Mouse (Mus musculus) lung, postnatal 0 days (tissue): ENCODE results near the gene Lipc. TPM values are rescaled to one million over a fixed set of nuclear protein-coding genes. Genes with fewer than 3 reads are reported as not detected.

Source experiments
- ATAC-seq: fragments of 200-750 bp; cut with Nextera tagmentation; 2 replicates; pipeline ENCODE4 v1.8.0; 2017; ENCODE audit warnings: moderate library complexity
- DNase-seq: peaks from one replicate; pipeline ENCODE4 v3.0.0-alpha.2; 2016; ENCODE audit warnings: low spot score
- H3K27ac ChIP-seq: fragments of 300-500 bp; sonication (generic); 2 replicates; pipeline ENCODE4 v1.5.1; 2014; ENCODE audit warnings: antibody characterized with exemption, mild to moderate bottlenecking, low read length, mixed read lengths
- H3K27me3 ChIP-seq: fragments of 300-500 bp; sonication (generic); replicated peaks from 2 replicates; pipeline ENCODE4 v1.6.1; 2014; ENCODE audit warnings: low read length, mixed read lengths; ENCODE audit not compliant: insufficient read depth
- H3K36me3 ChIP-seq: fragments of 300-500 bp; sonication (generic); 2 replicates; pipeline ENCODE4 v1.6.1; 2014; ENCODE audit warnings: low read length, mixed read lengths; ENCODE audit not compliant: insufficient read depth
- H3K4me1 ChIP-seq: fragments of 300-500 bp; sonication (generic); 2 replicates; pipeline ENCODE4 v1.6.1; 2014; ENCODE audit warnings: antibody characterized with exemption, low read depth, low read length, mixed read lengths; ENCODE audit not compliant: insufficient read depth
- H3K4me2 ChIP-seq: fragments of 300-500 bp; sonication (generic); replicated peaks from 2 replicates; pipeline ENCODE4 v1.6.1; 2014; ENCODE audit warnings: low read depth, mild to moderate bottlenecking, low read length, moderate library complexity, mixed read lengths
- H3K4me3 ChIP-seq: fragments of 300-500 bp; sonication (generic); 2 replicates; pipeline ENCODE4 v1.5.1; 2014; ENCODE audit warnings: low read depth, low read length
- H3K9ac ChIP-seq: fragments of 300-500 bp; sonication (generic); replicated peaks from 2 replicates; pipeline ENCODE4 v1.6.1; 2014; ENCODE audit warnings: low read depth, mild to moderate bottlenecking
- H3K9me3 ChIP-seq: fragments of 300-500 bp; sonication (generic); 2 replicates; pipeline ENCODE4 v1.6.1; 2016; ENCODE audit warnings: low read length, mixed read lengths
- CTCF ChIP-seq: IDR thresholded peaks from 2 replicates; pipeline ENCODE4 v1.5.1; 2016; ENCODE audit warnings: antibody characterized with exemption, mild to moderate bottlenecking
- EP300 ChIP-seq: IDR thresholded peaks from 2 replicates; pipeline ENCODE4 v1.6.1; 2016; ENCODE audit warnings: antibody characterized with exemption, mild to moderate bottlenecking, control low read depth
- WGBS: fragments of 180-500 bp; shearing (Covaris S2); extraction: QIAGEN DNeasy Blood & Tissue Kit; methylation state at CpG from one replicate; pipeline ENCODE4 v1.1.7; 2014; 5-methylcytosine and 5-hydroxymethylcytosine counted together
- polyA plus RNA-seq: library from polyadenylated mRNA; unstranded; fragments of >200 nt; fragmentation: Nextera tagmentation; extraction: Ambion mirVana; gene quantifications from 2 replicates; pipeline ENCODE4 v1.2.1, GENCODE M21; 2015

Gene Lipc
- polyA plus RNA-seq, 1 experiment from 2014 or later, result 0.21 TPM

DNA sequence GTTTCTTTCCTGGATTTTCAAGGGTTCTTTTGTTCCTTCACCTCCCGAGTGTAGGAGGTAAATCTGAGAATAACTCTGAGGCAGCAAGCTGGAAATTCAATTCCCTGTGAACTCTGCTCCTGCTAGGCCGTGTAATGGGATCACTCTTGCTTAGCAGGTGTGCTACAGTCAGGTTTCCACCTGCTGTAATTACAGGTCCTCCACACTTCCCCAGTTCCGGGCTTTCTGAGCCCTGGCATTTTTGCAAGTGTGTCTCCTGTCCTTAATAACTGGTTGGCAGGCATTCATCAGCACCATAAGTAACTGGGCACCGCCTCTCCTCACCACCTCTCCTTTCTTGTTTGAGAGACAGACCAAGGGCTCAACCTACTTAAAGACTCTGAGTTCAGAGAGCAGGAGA is 76.5 kb downstream of the Lipc start:
- WGBS, result 49% methylated on average over 4 of the region's 4 CpGs
- Histone ChIP-seq H3K9ac (no peak overlapping the region), H3K27me3 (no peaks in the 10 kb centered on the region), H3K4me1 (no peaks in the 10 kb centered on the region), H3K4me2 (no peak overlapping the region), H3K9me3 (no peaks in the 10 kb centered on the region), H3K4me3 (no peak overlapping the region), H3K36me3 (no peaks in the 10 kb centered on the region), H3K27ac (no peak overlapping the region)
- no peak for ATAC-seq
- TF ChIP-seq CTCF (no peak), EP300 (no peak)
- peak; percentile 31 for DNase-seq

DNA sequence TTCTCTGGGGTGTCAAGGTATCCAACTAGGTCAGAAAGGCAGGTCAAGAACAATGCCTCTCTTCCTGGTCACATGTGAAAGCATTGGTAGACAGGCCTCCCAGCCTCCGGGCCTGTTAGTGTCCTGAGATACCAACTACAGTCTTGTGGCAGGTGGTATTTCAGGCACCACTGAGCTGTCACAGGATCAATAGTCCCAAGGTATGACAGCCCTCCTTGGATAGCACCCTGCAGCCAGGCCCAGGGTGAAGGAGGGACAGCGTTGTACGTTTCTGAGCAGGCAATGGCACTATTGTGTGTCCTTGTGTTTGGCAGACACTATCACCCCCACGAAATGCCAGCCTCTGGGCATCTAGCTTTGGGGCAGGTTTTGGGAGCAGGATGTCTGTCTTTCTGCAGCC is 77.0 kb downstream of the Lipc start:
- no peak overlapping the region for H3K4me2 ChIP-seq
- no peak overlapping the region for H3K4me3 ChIP-seq
- H3K36me3 ChIP-seq, result no peaks in the 10 kb centered on the region
- DNase-seq (no peak), ATAC-seq (no peak)
- no peaks in the 10 kb centered on the region for H3K4me1 ChIP-seq
- H3K9ac ChIP-seq, result no peak overlapping the region
- no peak overlapping the region for H3K27ac ChIP-seq
- no peaks in the 10 kb centered on the region for H3K9me3 ChIP-seq
- H3K27me3 ChIP-seq, result no peaks in the 10 kb centered on the region
- WGBS, result 71% methylated on average over 4 of the region's 4 CpGs
- TF ChIP-seq EP300, result no peak
- no peak for TF ChIP-seq CTCF

DNA sequence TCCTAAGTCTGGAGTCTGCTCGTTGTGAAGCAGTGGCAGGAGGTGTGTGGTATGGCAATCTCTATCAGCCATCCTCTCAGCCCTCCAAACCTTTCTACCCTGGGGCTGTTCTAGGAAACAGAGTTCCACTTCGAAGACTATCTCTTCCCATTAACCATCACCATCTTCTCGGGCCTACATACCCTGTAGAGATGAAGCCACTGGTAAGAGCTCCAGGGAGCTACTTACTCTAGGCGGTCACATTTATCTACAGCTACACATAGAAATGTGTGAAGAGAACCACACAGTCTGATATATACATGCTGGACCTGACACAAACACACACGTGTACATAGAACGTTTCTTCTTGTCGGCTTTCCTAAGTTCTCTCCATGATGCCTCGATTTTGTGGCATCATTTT is 79.4 kb downstream of the Lipc start:
- no peak overlapping the region for H3K4me2 ChIP-seq
- H3K27me3 ChIP-seq, result no peaks in the 10 kb centered on the region
- H3K4me3 ChIP-seq, result no peak overlapping the region
- no peaks in the 10 kb centered on the region for H3K36me3 ChIP-seq
- H3K9me3 ChIP-seq, result no peaks in the 10 kb centered on the region
- ATAC-seq (no peak), DNase-seq (no peak)
- no peak overlapping the region for H3K9ac ChIP-seq
- no peak overlapping the region for H3K27ac ChIP-seq
- no peak for TF ChIP-seq EP300
- TF ChIP-seq CTCF, result no peak
- WGBS, result 79% methylated on average over 8 of the region's 8 CpGs
- no peaks in the 10 kb centered on the region for H3K4me1 ChIP-seq

DNA sequence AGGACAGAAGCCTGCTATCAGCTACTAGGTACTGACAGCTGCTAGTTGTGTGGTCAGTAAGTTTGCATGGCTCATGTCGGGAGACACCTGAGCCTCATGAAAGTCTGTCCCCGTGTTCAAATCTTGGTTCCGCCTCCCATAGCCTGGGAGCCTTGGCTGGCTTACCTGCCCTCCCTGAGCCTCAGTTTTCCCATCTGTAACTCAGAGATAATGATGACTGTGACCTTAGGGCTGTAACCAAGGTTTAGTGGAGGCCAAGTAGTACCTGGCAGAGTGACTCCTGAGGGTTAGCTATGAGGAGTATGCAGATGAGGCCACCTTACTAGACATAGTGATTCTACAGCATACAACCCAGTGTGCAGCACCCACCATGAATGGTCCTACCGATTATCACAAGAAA is 81.7 kb downstream of the Lipc start:
- no peaks in the 10 kb centered on the region for H3K9me3 ChIP-seq
- H3K27me3 ChIP-seq, result no peaks in the 10 kb centered on the region
- TF ChIP-seq EP300 (no peak), CTCF (no peak)
- H3K9ac ChIP-seq, result no peak overlapping the region
- ATAC-seq (no peak), DNase-seq (no peak)
- H3K4me1 ChIP-seq, result no peaks in the 10 kb centered on the region
- no peaks in the 10 kb centered on the region for H3K36me3 ChIP-seq
- H3K4me3 ChIP-seq, result no peak overlapping the region
- no peak overlapping the region for H3K4me2 ChIP-seq
- WGBS, result 89% methylated on average over 4 of the region's 4 CpGs
- H3K27ac ChIP-seq, result no peak overlapping the region

DNA sequence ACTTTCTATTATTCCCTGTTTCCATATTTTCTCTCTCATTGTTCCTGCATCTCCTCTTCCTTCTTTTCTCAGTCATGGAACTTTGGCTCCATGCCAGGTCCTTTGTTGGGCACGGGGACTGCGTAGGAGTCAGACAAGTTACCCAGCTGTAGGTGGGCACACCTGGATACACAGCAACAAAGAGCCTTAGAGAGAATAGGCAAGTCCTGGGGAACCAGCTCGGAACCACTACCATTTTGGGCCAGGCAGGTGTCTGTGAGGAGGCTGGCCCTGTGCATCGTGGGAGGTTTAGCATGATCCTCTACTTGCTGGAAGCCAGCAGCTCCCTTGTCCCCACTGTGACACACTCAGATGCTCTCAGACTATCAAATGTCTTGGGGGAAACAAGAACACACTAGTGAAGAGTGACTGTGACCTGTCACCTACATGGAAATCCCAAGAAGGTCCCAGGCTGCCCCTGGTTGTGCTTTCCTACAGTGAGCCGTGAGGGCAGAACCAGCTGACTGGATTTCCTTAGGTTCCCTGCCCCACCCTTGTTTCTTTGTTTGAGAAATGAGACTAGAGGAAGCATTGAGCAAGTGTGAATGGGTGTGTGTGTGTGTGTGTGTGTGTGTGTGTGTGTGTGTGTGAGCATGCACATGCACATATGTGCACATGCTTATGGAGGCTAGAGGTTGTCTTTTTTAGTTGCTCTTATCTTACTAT is 82.7 kb downstream of the Lipc start:
- H3K4me1 ChIP-seq, result no peaks in the 10 kb centered on the region
- H3K4me3 ChIP-seq, result no peak overlapping the region
- TF ChIP-seq EP300 (peak; percentile 45; the same call in 1 of the 2 replicates), CTCF (no peak)
- no peak overlapping the region for H3K9ac ChIP-seq
- DNase-seq (peak; percentile 30), ATAC-seq (peak; percentile 54; the same call in 1 of the 2 replicates)
- no peak overlapping the region for H3K4me2 ChIP-seq
- no peak overlapping the region for H3K27ac ChIP-seq
- H3K27me3 ChIP-seq, result no peaks in the 10 kb centered on the region
- H3K9me3 ChIP-seq, result no peaks in the 10 kb centered on the region
- WGBS, result 59% methylated on average over 5 of the region's 5 CpGs
- H3K36me3 ChIP-seq, result no peaks in the 10 kb centered on the region

DNA sequence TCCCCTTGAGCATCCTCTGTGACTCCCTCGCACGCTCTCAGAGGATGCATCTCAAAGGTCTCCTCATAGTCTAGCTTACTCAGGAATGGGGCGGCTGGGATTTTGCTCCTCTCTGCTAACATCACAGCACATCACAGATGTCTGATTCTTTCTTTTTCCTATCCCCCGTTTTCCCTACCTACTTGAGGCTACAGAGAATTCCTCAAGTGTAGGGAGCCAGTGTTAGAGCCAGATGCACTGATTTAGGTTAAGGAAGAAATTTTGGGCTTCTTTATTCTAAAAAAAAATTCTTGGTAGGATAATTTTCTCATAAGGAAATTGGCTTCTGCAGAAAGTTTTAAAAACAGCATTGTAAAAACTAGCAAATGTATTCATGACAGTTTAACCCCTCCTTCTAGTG is 84.6 kb downstream of the Lipc start:
- no peak for ATAC-seq
- Histone ChIP-seq H3K9ac (no peak overlapping the region), H3K4me1 (peaks cover 10% of the 10 kb centered on the region), H3K4me2 (no peak overlapping the region), H3K27ac (no peak overlapping the region), H3K4me3 (no peak overlapping the region), H3K36me3 (no peaks in the 10 kb centered on the region), H3K27me3 (no peaks in the 10 kb centered on the region), H3K9me3 (no peaks in the 10 kb centered on the region)
- TF ChIP-seq EP300 (no peak), CTCF (no peak)
- no peak for DNase-seq
- 84% methylated on average over 4 of the region's 4 CpGs for WGBS
